In the genomic region with DNA sequence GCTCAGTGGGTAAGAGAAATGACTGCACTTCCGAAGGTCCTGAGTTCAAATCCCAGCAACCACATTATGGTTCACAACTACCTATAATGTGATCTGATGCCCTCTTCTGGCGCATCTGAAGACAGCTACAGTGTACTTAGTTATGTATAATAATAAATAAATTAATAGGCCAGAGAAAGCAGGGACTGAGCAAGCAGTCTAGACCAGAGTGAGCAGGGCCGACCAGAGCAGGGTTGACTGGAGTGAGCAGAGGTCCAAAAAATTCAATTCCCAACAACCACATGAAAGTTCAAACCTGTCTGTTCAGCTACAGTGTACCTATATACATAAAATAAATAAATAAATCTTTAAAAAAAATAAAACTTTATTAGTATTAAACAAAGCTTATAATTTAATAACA, we compare ENCODE assay signal across 18 mouse cellular contexts. TPM values are rescaled to one million over a fixed set of nuclear protein-coding genes. Genes with fewer than 3 reads are reported as not detected.
"Had no signal": no experiment of that assay in that cellular context is flagged by ENCODE, and none has a peak within 500 bp of the region (broad histone marks: within the 10 kb centered on the region; RNA-seq: fewer than 3 reads in every experiment).

No protein-coding gene starts in this region.

- DNase-seq: kidney, adult 18-20 months; lung, adult 18-20 months; right cerebral cortex, postnatal 14 days; thymus, adult 2 months; thymus, postnatal 25 days had no signal

- H3K27ac ChIP-seq: layer of hippocampus, adult 2 months; limb, embryonic 15.5 days; liver, embryonic 14.5 days; neural tube, embryonic 15.5 days; stomach, embryonic 15.5 days had no signal

- H3K4me3 ChIP-seq: layer of hippocampus, adult 2 months; limb, embryonic 15.5 days; neural tube, embryonic 15.5 days; stomach, embryonic 15.5 days had no signal

- H3K9ac ChIP-seq: limb, embryonic 15.5 days; liver, embryonic 14.5 days; neural tube, embryonic 15.5 days; stomach, embryonic 15.5 days had no signal

- H3K4me1 ChIP-seq: limb, embryonic 15.5 days; neural tube, embryonic 15.5 days; stomach, embryonic 15.5 days had no signal

- H3K4me2 ChIP-seq: limb, embryonic 15.5 days; neural tube, embryonic 15.5 days; stomach, embryonic 15.5 days had no signal

- H3K9me3 ChIP-seq: limb, embryonic 15.5 days; neural tube, embryonic 15.5 days; stomach, embryonic 15.5 days had no signal

- H3K36me3 ChIP-seq: limb, embryonic 15.5 days; neural tube, embryonic 15.5 days; stomach, embryonic 15.5 days had no signal

- H3K27me3 ChIP-seq: limb, embryonic 15.5 days; neural tube, embryonic 15.5 days; stomach, embryonic 15.5 days had no signal

RNA-seq across cellular contexts. Expression of gene Pdc, which starts 52.2 kb away (rescaled TPM):
- total RNA-seq: layer of hippocampus, adult 2 months; layer of hippocampus, postnatal 10 days; left cerebral cortex, postnatal 36 days; megakaryocyte-erythroid progenitor cell, adult 5-6 weeks had no signal
- polyA plus RNA-seq: kidney, embryonic 14.5 days; limb, embryonic 15.5 days; liver, embryonic 14.5 days; lung, embryonic 16.5 days; neural tube, embryonic 15.5 days; spleen, adult 2 months; stomach, embryonic 15.5 days; testis, adult 2 months; thymus, adult 2 months; urinary bladder, adult 2 months had no signal
